Mouse (Mus musculus): ENCODE measurements around the gene Atoh7.

DNA sequence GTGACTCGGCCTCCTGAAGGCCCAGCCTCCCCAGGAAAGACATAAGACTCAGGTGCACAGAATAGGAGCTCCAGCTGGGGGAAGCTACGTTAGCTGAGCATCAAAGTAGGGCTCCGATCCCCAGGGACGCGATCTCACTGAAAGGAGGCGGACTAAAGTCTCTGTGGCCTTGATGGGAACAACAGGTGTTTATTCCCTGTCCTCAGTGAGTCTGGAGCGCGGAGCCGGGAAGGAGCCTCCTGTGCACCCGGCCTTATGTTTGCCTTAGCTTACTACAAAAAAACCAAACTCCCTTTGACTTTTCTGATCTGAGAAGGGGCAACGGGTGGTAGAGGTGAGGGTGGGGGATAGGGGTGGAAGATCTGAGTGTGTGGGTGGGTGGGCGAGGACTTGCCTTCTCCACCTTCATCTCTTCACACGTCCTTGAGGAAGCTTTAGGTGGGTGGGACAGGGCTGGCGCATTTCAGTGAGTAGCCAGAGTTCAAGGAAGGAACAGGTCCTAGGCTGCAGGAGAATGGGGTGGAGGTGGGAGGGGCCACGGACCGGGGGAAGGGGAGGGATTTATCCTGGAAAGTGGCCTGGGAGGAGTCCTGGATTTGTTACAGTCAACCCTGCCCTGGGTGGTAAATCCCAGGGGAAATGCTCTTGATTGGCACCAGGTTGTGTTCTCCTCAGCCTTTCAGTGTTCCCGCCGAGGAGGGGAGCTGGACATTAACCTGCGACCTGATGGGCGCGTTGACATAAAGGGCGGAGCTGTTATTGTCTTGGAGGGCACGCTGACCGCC lies 42.3 kb upstream of the Atoh7 start:
- no peak for TF ChIP-seq CHD1 (IDR thresholded peaks at IDR 0.05; ENCODE audit: low read depth, low read length)
- TF ChIP-seq TAL1 (IDR thresholded peaks at IDR 0.05; ENCODE audit: low read length): no peak
- TF ChIP-seq POLR2AphosphoS2 (IDR thresholded peaks at IDR 0.05; ENCODE audit: low read length): no peak
- no peak for TF ChIP-seq CTCF (IDR thresholded peaks at IDR 0.05 in 2 of 3, conservative IDR thresholded peaks at IDR 0.05 in 1 of 3; ENCODE audit: control insufficient read depth in 1 of 3, insufficient read depth in 1 of 3, low read depth in 2 of 3, low read length in 3 of 3, poor library complexity in 1 of 3, severe bottlenecking in 1 of 3)
- no peak for TF ChIP-seq TCF12 (IDR thresholded peaks at IDR 0.05; ENCODE audit: low read depth, low read length)
- no peak for TF ChIP-seq ETS1 (IDR thresholded peaks at IDR 0.05; ENCODE audit: low read depth, low read length)

All from MEL (cell line).